Mouse (Mus musculus) layer of hippocampus, adult 11-12 months (tissue): ENCODE data around the gene Kctd5.
A peak's percentile ranks its signal among the peaks of the same experiment; 100 is the strongest.

Source experiments
- DNase-seq: peaks from one replicate; pipeline ENCODE4 v3.0.0; 2022; ENCODE audit warnings: low spot score

Gene Kctd5

DNA sequence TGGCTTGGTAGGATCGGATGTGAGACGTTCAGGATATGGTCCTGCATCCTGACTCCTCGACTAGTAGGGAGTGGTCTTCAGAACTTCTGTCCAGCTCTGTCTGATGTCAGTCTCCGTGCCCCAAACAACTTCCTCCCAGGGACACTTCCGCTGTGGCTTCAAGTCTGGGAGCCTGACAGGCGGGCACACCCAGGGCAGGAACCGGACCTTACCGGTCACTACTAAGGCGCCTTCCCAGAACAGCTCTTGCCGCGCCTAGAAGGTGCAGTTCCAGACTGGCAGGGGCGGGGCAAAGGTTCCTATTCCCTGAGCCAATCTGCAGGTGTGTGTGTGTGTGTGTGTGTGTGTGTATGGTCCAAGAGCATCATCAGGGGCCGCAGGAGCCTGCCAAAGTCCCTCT lies 35.9 kb downstream of the Kctd5 start:
- no peak for DNase-seq

DNA sequence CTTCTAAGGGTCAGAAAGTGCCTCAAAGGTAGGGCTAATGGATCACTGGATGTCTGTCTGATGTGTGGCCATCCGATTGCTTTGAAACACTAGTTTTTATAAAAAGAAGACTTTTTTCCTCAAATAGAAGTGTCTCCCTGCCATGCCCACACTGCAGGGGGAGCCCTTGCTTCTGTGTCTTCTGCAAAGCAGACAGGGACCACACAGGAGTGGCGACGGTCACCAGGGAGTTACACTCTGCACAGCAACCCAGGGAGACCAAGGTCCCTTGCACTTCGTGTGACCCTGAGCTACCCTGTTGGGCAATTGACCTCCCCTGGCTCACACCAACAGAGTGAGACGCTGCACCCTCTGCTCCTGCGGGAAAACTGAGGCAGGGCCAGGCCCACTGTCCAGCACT lies 36.3 kb downstream of the Kctd5 start:
- DNase-seq, result no peak

DNA sequence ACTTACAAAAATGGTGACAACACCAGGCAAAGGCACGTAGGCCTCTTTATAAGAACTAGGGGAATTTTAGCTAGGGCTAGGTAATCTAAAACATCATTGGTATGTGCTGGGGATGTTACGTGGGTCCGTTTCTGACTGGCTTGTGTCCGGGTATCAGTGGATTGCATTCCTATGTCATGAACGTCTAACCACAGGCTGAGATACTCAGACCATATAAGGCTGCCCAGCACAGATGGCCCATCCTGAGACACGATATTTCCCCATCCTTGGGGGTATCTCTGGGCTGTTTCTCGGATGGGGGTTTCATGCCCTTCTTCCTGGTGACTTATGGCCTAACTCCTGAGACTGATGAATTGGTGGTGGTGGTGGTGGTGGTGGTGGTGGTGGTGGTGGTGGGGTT lies 38.2 kb downstream of the Kctd5 start:
- no peak for DNase-seq

DNA sequence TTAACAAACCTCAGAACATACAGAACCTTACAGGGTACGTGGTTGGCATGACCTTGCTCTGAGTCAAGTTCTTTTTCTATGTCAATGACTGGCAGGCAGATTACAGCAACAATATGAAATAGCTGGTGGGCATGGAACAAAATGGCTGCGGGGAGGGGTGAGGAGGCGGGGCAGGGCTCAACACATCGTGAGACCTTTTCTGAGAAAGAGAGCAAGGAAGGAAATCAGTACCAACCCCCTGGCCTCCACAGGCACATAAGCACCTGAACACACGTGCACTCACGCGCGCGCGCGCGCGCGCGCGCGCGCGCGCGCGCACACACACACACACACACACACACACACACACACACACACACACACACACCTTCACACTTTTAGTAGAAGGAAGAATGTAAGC lies 42.7 kb downstream of the Kctd5 start:
- DNase-seq, result no peak

DNA sequence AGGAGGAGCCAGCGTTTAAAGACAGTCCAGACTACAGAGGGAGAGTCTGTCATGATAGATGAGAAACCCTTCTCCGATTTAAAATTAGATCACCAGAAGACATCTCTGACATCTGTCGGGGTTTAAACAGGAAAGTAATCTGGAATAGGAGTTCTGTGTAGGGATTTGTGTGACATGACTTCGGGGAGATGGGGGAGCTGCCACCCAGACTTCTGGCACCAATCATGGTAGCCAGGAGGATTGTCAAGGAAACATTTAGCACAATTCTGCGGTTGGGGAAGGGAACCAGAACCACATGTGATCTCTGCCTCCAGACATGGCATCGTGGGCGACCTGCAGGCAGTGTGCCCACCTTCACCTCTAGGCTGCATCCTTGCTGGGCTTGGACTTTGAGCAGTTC lies 43.8 kb downstream of the Kctd5 start:
- DNase-seq, result no peak

DNA sequence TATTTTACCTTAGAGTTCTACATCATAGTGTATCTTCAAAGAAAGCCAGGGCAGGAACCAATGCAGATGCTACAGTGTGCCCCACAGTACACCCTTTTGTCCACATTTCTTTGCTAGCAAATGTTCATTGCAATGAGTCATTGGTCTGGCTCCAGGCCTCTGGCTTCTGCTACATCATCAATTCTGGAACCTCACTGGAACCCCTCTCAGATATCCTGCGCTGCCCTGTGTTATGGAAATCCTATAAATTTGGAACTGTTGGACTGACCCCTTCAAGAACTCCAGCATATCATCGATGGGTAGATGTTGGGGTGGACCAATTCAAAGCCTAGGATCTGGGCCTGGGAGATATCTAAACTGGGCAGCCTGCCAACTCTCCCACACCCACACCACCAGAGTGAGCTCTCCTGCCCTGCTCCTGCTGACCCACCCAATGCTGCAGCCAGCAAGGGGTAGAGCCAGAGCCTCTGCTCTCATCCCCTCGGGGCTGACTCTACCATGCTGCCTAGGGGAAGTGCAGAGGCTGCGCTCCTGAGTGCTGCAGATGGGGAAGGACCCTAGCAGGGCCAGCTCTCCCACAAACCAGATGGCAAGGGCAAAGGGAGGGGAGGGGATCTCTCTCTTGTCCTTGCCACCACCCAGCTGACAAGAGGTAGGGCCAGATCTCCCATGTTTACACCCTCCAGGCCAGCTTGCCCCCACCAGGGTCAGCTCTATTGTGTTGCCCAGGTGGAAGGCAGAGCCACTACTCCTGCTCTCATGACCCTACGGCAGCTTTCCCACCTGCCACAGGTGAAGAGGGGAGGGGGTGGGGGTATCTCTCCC lies 51.7 kb downstream of the Kctd5 start:
- no peak for DNase-seq

DNA sequence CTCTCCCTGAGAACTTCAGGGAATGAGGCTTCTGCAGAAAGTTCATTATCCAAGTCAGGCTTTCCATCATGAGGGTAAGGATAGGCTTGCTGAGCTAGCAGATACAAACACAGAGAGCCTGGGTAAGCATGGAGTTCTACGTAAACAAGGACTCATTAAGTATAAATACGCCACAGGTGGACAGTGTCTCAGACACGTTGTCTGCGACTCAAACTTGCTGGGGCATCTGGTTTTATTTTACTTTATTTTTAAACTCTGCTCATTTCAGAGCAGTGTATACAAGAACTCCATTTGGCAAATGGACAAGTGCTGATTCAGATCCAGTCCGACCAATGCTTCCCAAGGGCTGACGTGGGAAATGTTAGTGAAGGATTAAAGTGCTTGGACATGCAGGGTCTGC lies 52.6 kb downstream of the Kctd5 start:
- no peak for DNase-seq

DNA sequence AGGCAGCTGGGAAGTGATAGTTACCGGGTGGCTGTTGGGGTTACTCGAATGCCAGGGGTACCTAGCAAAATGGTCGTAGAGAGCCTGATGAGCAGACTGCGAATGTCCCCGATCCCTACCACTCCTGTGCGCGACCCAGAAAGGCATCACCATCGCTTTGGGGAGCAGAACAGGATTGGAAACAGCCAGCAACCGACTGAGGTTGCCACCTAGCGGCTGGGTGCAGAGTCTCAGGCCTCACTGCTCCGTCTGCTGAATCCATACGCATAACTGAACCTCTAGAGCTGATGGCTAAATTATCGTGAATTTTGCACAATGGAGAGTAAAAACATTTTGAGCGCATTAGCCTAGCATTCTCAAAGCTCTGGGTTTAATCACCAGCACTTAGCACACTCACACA lies 57.6 kb downstream of the Kctd5 start:
- DNase-seq, result no peak

DNA sequence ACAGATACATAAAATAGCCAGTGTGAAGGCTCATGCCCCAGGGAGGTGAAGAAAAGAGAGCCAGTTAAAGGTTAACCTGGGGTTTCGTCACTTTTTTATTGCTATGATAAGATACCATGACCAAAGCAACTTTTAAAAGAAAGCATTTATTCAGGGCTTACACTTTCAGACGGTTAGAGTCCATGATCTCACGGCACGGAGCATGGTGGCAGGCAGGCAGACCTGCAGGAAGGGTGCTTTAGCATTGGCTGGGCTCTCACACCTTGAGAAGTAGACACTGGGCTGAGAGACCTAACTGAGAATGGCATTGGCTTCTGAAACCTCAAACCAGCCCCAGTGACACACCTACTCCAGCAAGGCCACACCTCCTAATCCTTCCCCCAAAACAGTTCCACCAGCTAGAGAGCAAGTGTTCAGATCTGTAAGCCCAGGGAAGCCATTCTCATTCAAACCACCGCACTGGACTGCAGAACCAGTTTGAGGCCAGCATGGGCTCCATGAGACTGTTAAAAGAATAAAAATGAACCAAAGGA lies 58.8 kb downstream of the Kctd5 start:
- DNase-seq, result no peak

DNA sequence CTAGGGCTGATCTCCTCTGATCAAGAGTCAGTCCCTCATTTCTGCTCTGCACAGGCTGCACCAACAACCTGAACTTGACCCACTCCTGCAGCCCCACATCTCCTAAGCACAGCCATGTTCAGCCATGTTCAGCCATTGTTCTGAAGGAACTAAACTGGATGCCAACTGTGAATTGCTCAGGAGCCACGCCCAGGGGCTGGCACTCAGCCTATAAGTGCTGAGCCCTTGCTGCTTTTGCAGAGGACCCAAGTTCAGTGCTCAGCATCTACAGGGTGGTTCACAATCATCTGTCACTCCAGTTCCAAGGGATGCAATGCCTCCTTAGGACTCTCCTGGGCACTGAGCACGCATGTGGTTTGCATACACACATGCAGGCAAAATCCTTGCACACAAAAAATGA lies 60.4 kb downstream of the Kctd5 start:
- no peak for DNase-seq

DNA sequence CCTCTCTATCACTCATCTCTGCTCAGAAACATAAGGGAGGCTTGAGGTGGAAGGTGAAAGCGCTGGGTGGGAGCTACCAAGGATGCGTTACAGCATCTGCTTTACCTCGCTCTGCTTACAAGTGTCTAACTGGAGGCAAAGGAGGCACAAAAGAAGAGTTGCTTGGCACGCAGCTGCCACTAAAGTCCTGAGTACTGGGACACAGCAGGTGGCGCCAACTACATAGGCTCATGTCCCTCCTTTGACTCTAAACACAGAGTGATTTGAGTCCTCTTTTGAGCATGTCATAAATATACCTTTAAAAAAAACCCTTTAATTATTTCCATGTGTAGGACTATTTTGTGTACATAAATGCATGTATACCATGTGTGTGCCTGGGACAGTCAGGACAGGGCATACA lies 63.7 kb downstream of the Kctd5 start:
- DNase-seq, result no peak

DNA sequence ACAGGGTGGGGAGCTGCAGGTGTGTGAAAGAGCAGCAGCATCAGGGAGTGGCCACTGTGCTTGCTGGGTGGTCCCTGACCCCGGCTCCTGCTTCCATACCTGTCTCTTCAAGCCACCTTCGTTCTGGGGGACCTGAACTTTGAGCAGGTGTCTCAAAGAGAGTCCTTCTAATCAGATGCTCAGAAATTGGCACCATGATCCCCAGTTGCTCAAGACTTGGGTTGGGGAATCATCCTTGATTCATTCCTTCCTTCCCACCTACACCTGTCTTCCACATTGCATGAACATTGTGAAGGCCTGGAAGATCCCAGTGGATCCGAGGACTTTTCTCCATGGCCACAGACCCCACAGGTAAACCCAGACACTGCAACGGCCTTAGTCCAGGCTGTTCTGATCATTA lies 65.2 kb downstream of the Kctd5 start:
- DNase-seq, result no peak

DNA sequence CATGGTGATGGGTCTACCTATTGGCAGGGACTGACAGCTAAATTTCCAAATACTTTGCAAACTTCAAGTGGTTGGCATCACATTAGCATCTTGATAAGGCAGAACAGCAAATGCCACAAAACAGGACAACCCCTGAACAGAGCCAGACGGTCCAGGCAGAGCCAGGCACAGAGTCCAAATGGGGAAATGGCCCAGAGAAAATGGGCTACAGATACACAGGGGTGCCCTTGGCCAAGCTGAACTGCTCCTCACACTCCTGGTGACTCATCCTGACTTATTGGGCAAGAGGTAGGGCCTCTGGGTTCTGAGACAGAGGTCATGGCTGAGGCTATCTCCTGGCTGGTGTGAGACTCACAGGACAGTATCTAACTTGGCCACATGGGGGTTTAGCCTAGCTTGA lies 65.9 kb downstream of the Kctd5 start:
- DNase-seq, result no peak

DNA sequence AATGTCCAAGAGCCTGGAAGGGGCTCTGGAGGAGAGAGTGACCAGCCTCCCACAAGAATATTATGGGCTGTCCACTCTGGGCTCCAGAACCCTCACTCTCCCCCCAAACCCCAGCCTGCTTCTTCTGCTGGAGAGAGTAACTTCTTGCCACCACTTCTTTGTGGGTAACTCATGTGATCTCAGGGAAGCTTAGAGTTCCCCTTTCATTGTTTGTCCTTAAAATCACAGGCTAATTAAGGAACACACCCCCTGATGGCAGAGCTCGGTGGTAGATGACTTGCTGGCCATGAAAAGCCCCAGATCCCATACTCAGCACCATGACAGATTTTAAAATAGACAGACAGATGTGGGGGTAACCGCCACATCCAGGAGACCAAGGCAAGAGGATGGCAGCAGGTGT lies 66.4 kb downstream of the Kctd5 start:
- no peak for DNase-seq

DNA sequence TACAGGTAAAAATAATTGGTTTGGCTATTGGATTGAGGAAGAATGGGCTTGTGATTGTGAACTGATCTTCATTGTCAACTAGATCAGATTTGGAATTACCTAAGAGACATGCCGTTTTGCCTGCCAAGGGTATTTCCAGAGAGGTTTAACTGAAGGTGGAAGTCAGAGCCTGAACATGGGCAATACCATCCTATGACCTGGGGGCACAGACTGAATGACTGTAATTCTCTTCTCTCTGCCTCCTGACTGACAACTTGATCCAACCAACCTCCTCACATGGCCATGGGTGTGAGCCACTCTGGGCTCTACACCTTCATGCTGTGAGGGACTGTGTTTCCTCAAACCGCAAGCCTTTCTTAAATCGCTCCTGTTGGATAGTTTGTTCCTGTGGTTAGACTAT lies 68.2 kb downstream of the Kctd5 start:
- no peak for DNase-seq

DNA sequence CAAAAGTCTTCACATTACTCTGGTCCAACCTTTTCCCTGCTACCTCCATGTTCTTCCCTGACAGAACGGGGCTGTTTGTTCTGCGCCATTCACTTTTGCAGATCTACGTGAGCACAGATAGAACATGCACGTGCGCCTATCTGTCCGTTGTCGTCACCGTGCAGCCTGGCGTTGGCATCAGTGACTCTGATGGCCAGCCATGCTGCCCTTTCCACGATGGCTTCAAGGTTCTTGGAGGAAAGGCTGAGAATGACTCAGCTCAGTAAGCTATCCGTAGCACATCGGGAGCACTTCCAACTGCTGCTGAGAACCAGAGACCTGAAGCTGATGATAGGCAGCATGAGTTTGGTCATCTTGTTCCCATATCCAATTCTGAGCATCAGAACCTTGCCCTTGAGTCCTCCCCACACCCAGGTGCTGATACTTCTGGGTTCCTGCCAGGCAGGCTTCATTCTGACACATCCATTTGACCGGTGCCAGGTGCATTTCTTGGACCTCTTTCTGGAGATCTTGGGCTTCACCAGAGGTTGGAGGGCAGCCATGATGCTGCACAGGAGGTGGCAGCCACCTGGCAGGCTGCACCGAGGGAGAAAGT lies 69.1 kb downstream of the Kctd5 start:
- no peak for DNase-seq

DNA sequence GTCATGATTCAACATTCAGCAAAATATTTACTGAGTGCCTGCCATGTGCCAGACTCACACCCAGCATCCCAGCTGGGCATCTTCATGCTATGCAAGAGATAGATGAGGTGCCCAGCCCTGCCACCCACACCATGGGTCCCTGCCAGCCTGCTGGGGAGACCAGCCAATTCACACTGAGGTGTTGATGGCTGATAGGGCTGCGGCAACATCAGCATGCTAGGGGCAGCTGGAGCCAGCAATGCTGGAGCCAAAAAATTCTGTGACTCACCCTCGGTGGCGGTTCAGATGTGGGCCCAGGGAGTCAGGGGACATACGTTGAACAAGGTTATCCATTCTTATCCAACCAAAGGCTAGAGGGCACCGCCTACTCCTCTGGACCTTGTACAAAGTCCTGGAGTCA lies 72.9 kb downstream of the Kctd5 start:
- peak; percentile 76 for DNase-seq

DNA sequence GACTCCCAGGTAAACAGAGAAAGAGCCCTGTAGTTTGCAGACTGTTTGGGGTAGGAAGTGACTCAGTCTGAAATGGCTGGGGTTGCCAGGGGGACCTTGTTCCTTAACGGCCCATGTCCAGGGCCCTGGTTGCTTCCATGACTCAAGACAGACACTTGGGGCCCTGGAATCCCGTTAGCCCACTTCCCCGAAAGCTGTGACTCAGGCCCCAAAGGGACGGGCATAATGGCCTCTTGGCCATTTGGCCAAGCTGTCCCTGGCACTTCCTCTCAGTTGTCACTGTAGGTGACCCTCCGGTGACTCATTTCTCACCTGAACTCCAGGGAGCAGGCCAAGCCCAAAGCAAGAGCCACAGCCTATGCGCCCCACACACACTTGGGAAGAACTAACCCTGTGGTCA lies 74.9 kb downstream of the Kctd5 start:
- no peak for DNase-seq

DNA sequence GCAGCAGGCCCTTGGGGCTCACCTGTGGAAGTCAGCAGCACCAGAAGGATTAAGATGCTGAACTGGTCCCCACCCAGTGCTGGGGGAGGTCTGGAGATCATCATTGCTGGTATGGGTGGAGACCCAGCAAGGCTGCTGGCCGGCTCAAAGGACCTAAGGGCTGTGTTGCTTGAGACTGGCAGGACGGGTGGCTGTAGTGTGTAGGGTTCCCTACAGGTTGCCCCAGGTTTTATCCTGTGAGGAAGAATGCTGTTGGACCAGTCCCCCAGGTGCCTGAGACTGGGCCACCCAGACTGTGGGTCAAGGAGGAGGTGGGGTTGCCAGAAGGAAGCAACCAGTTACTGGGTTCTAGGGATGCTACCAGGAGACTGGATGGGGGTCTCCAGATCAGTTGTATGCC lies 75.4 kb downstream of the Kctd5 start, which contains the start of gene Prss22:
Gene Prss22, minus strand, starts transcription at position 200 of the 400 bp plus-strand sequence.
- no peak for DNase-seq
